In the genomic region with DNA sequence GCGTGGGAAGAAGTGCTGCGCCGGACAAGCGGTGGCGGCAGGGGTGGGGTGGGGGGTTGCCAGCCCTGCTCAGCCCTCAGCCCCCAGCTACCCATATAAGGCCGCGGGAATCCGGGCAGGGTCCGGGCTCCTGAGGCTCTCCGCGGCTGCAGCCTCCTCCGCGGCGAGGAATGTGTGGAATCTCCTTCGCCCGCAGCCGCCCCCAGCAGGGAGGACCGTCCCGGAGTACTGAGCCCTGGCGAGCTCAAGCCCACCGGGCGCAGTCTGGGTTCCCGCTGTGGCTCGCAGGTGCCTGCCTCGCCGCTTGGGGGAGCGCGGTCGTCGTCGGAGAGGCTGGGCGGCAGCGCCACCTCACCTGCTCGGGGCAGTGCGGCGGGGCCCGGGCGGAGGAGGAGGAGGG, we compare ENCODE assay signal across 8 mouse cellular contexts. TPM values are rescaled to one million over a fixed set of nuclear protein-coding genes. Genes with fewer than 3 reads are reported as not detected.
DNase-seq lines count a peak whose midpoint lies in the region; ATAC-seq and TF ChIP-seq lines count a peak whose summit lies in the region.

No protein-coding gene starts in this region.

- no peaks in the 10 kb centered on the region for H3K36me3 ChIP-seq in intestine, postnatal 0 days (ENCODE audit: control insufficient read depth, insufficient read depth)
- no peaks in the 10 kb centered on the region for H3K36me3 ChIP-seq in limb, embryonic 14.5 days (ENCODE audit: control insufficient read depth, insufficient read depth, low read length)
- no peaks in the 10 kb centered on the region for H3K36me3 ChIP-seq in midbrain, embryonic 15.5 days (replicated peaks)
- H3K36me3 ChIP-seq in spleen, adult 2 months (ENCODE audit: control insufficient read depth, insufficient read depth, low read length) = no peaks in the 10 kb centered on the region

- H3K27ac ChIP-seq in intestine, postnatal 0 days (ENCODE audit: low read depth, low read length) = no peak overlapping the region
- no peak overlapping the region for H3K27ac ChIP-seq in limb, embryonic 14.5 days (replicated peaks; ENCODE audit: low read depth, low read length)
- no peak overlapping the region for H3K27ac ChIP-seq in midbrain, embryonic 15.5 days
- no peak overlapping the region for H3K27ac ChIP-seq in spleen, adult 2 months (ENCODE audit: insufficient read depth, low read length)

- DNase-seq in 3134 (ENCODE audit: extremely low read depth, insufficient read length, low spot score) = peak; percentile 84
- DNase-seq in adrenal gland, adult 8-10 months = peak; percentile 71
- peak; percentile 69 for DNase-seq in embryo, embryonic 11.5 days (ENCODE audit: low read depth, low spot score)
- peak; percentile 98 for DNase-seq in heart, adult 11 months
- peak; percentile 52 for DNase-seq in limb, embryonic 14.5 days (ENCODE audit: low spot score)
- DNase-seq in spleen, adult 2 months (ENCODE audit: low read depth in 1 of 2, low spot score in 2 of 2) = peak; percentile 46 to 84

- peak overlapping the region; percentile 78 for H3K4me3 ChIP-seq in intestine, postnatal 0 days (ENCODE audit: low read depth, low read length)
- peak overlapping the region; percentile 61 for H3K4me3 ChIP-seq in limb, embryonic 14.5 days (replicated peaks; ENCODE audit: low read length)
- peak overlapping the region; percentile 52 for H3K4me3 ChIP-seq in midbrain, embryonic 15.5 days
- peak overlapping the region; percentile 66; the same call in 1 of the 2 replicates for H3K4me3 ChIP-seq in spleen, adult 2 months (ENCODE audit: extremely low read depth, insufficient read depth, insufficient read length)

- 0 out of 2 replicates have a peak, but pooled peaks cover 2% of the 10 kb centered on the region for H3K4me1 ChIP-seq in intestine, postnatal 0 days (replicated peaks; ENCODE audit: control insufficient read depth, insufficient read depth, low read length)
- H3K4me1 ChIP-seq in limb, embryonic 14.5 days (ENCODE audit: control insufficient read depth, insufficient read depth, low read length) = no peaks in the 10 kb centered on the region
- H3K4me1 ChIP-seq in midbrain, embryonic 15.5 days = peaks cover 11% of the 10 kb centered on the region; the same call in 1 of the 2 replicates
- peaks cover 9% of the 10 kb centered on the region for H3K4me1 ChIP-seq in spleen, adult 2 months (ENCODE audit: control insufficient read depth, insufficient read depth, insufficient read length)

- no peaks in the 10 kb centered on the region for H3K9me3 ChIP-seq in intestine, postnatal 0 days (ENCODE audit: control insufficient read depth)
- no peaks in the 10 kb centered on the region for H3K9me3 ChIP-seq in limb, embryonic 14.5 days (ENCODE audit: control insufficient read depth, low read length)
- H3K9me3 ChIP-seq in midbrain, embryonic 15.5 days = no peaks in the 10 kb centered on the region

- peak overlapping the region; percentile 84 for H3K4me2 ChIP-seq in intestine, postnatal 0 days (replicated peaks; ENCODE audit: low read depth)
- H3K4me2 ChIP-seq in limb, embryonic 14.5 days (replicated peaks; ENCODE audit: low read depth, low read length, severe bottlenecking) = peak overlapping the region; percentile 78
- H3K4me2 ChIP-seq in midbrain, embryonic 15.5 days = peak overlapping the region; percentile 90

- under 1% methylated on average over 34 of the region's 38 CpGs for WGBS in intestine, postnatal 0 days
- 2% methylated on average over 32 of the region's 38 CpGs for WGBS in limb, embryonic 14.5 days
- WGBS in midbrain, embryonic 15.5 days = 0% methylated on average over 31 of the region's 38 CpGs
- WGBS in spleen, adult 2 months = 2% methylated on average over 35 of the region's 38 CpGs

- TF ChIP-seq POLR2A in limb, embryonic 14.5 days (IDR thresholded peaks at IDR 0.05; ENCODE audit: borderline replicate concordance, extremely low read depth, insufficient read depth, insufficient read length) = no peak
- TF ChIP-seq POLR2A in spleen, adult 2 months (IDR thresholded peaks at IDR 0.05; ENCODE audit: low read depth, low read length) = no peak

- H3K27me3 ChIP-seq in intestine, postnatal 0 days (replicated peaks; ENCODE audit: control insufficient read depth, insufficient read depth, low read length) = no peaks in the 10 kb centered on the region
- H3K27me3 ChIP-seq in limb, embryonic 14.5 days (ENCODE audit: control insufficient read depth, insufficient read depth, low read length) = peaks cover 25% of the 10 kb centered on the region; the same call in 1 of the 2 replicates
- peaks cover 29% of the 10 kb centered on the region for H3K27me3 ChIP-seq in midbrain, embryonic 15.5 days (replicated peaks)
- H3K27me3 ChIP-seq in spleen, adult 2 months (ENCODE audit: control insufficient read depth, insufficient read depth, low read length) = no peaks in the 10 kb centered on the region; the same call in 1 of the 2 replicates

- TF ChIP-seq CTCF in intestine, postnatal 0 days (IDR thresholded peaks at IDR 0.05; ENCODE audit: low read depth) = peak; percentile 85
- TF ChIP-seq CTCF in spleen, adult 2 months (IDR thresholded peaks at IDR 0.05; ENCODE audit: extremely low read depth, insufficient read depth, insufficient read length, insufficient replicate concordance) = peak; percentile 69; the same call in 1 of the 2 replicates

- H3K9ac ChIP-seq in intestine, postnatal 0 days (ENCODE audit: low read depth, low read length) = peak overlapping the region; percentile 31; the same call in 1 of the 2 replicates
- peak overlapping the region; percentile 67 for H3K9ac ChIP-seq in limb, embryonic 14.5 days (ENCODE audit: low read depth, low read length, severe bottlenecking)
- peak overlapping the region; percentile 18; the same call in 1 of the 2 replicates for H3K9ac ChIP-seq in midbrain, embryonic 15.5 days

- peak; percentile 83 for ATAC-seq in intestine, postnatal 0 days
- ATAC-seq in limb, embryonic 14.5 days (ENCODE audit: low FRiP score, low read depth) = peak; percentile 86
- peak; percentile 60; the same call in 1 of the 2 replicates for ATAC-seq in midbrain, embryonic 15.5 days (replicated peaks)

RNA-seq across cellular contexts. Expression of gene Synj2, which starts 0.3 kb away (rescaled TPM):
- 10 to 100 TPM in 3 of 4 experiments, 1 to 10 TPM in 1; 9.7 to 37.0 (median 23.9) TPM for total RNA-seq in adrenal gland, adult 8-10 months (2022)
- 2.1 and 2.6 TPM in 2 replicates for polyA plus RNA-seq in intestine, postnatal 0 days (2015; fragmentation: Nextera tagmentation; extraction: Ambion mirVana)
- polyA plus RNA-seq in limb, embryonic 14.5 days (2012; rRNA removed) = 4.4 and 4.7 TPM in 2 replicates
- 3.3 and 3.6 TPM in 2 replicates for polyA plus RNA-seq in limb, embryonic 14.5 days (2014; fragmentation: Nextera tagmentation; extraction: Ambion mirVana)
- polyA plus RNA-seq in midbrain, embryonic 15.5 days (2015; fragmentation: Nextera tagmentation; extraction: Ambion mirVana) = 0.79 and 0.86 TPM in 2 replicates
- polyA plus RNA-seq in spleen, adult 2 months (2012; rRNA removed) = 1.6 and 2.4 TPM in 2 replicates
